Mouse (Mus musculus): ENCODE data around the gene Hhat.

Hhat gene

DNA sequence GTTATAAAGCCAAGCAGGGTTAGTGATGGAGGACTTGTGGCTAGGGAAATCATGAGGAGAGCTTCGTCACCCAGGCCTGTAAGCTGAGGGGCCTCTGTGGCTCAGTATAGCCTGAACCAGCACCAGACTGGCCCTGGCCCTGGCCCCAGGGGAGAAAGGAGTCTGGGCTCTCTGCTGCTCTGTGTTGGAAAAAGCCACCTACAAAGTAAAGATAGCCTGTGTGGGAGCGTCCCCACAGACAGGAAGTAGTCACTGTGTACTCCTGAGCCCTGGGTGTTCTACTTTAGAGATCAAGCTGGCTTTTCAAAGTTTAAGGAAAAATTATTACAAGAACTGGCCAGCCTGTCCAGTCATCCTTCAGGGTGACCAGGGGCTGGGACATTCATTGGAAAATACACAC lies 273.5 kb downstream of the Hhat start:
- DNase-seq (ENCODE audit: extremely low spot score) = no peak

DNA sequence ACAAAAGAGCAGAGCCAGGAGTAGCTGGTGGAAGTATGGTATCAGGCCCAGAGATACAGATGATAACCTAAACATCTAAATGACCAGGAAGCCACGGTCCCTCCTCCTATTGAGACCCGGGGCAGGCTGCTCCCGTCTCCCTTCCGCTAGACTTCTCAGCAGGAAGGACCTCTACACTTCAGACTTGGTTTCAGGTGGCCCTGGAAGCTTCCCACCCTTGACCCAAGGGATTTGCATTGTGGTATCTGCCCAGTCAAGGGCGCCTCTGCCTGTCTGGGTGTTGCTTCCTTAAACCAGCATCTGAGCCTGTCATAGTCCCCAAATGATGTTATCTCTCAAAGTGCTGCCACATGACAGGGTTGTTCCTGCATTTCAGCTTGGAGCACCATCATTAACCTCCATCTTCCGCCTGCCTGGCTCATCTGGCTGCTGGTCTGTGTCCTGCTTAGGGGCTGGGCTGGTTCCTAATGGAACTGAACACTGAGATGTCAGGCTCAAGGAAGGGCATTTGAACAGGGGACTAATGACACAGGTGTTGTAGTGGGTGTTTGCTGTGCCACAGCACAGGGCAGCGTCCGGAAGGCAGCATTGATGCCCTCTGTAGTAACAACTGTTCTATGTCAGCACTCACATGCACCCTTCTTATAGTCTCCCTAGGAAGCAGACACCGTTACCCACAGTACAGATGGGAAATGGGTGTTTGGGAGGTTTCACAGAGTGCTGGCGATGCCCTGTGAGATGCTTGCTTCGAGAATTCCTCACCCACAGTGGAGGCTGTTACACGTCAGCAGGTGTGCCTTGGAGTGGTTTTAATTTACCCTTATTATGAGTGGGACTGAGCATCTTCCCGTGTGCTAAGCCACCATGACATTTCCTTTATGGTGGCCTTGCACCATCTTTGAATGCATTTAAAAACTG lies 280.9 kb downstream of the Hhat start:
- no peak for DNase-seq (ENCODE audit: extremely low spot score)

DNA sequence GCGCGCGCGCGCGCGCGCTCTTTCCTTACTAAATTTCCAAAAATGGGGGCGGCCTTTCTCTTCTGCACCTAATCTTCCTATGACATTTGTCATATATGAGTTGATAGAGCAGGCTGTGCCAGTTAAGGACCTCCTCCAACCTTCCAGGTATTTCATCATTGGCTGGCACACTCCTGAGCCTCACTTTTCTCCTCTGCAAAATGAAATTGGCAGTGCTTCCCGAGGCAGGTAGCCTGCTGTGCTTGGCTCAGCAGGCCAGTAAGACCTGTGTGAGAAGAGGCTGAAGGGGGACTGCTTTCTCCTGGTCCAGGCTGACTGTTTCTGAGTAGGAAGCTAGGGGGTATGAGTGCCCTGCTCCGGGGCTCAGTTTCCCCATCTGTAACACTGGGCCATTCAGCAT lies 283.5 kb downstream of the Hhat start:
- no peak for DNase-seq (ENCODE audit: extremely low spot score)

DNA sequence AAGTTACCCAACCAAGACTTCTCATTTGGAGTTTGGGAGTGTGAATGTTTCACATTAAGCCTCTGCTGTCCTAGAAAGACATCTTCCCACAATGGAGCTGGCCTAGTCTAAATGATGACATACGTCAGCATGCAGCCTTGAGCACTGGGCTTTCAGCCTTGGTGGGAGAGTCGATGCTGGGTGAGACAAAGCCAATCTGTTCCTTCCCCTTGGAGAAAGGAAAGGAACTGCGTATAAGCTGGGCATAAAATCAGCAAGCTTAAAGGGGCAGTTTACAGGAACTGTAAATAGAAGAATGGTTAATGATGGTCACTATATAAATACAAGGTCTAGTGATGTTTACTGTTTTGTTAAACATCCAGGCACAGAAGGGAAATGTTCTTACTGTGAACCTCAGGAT lies 286.0 kb downstream of the Hhat start:
- no peak for DNase-seq (ENCODE audit: extremely low spot score)

DNA sequence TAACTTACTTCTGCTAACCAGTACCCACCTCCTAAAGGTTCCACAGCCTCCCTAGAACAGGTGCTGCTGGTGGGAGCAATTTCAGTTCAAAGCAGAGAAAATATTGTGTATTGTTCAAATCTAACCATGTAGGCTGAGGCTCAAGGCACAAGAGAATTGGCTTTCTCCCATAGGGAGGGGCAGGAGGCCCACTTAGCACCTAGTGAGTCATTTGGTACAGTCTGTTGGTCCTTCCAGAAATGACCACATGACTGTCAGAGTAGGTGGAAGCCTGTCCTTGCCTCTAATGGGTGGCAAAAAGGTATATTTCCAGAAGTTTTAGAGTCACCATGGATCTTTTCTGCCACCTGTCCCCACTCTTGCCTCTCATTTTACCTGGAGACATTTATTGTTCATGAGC lies 289.6 kb downstream of the Hhat start:
- no peak for DNase-seq (ENCODE audit: extremely low spot score)

DNA sequence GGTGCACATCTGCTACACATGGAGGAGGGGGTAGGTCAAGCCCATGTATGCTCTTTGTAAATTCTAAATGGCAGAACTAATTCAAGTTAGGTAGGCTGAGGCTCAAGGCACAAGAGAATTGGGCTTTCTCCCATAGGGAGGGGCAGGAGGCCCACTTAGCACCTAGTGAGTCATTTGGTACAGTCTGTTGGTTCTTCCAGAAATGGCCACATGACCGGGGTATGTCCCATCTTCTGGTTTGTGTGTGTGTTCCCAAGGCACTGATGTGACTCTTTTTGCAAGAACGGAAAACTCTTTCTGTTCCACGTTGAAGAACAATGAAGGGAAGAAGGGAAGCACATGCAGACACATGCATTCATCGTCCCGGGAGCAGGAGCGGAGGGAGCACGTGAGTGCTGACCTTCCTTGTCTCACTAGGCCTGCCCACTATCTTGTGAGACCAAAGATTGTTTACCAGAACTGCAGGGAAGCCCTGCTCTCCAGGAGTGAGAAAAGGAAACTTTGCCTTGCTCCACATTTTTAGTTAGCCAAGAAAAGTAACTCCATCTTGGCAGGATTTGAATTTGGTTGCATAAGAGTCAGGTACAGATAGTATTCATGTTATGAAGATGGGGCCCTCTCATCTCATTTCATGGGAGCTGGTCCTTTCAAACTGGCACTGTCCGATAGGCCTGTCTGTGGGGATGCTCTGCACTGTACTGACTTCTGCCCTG lies 290.8 kb downstream of the Hhat start:
- no peak for DNase-seq (ENCODE audit: extremely low spot score)

DNA sequence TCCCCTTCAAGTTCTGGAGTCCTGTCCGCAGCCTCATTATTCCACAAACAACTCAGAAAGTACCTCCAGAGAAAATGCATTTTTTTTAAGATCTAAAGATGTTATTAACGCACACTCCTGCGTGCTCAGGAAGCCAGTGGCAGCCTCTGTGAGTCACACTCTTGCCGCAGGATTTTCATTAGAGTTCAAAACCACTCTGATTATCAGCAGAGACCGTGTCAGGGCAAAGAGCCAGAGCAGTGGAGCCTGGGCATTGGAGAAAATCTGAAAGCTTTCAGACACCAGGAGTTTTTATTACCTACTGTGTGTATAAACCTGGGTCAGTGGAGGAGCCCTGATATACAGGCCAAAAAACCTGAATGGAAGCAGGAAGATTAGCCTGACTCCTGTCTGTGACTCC lies 292.8 kb downstream of the Hhat start:
- no peak for DNase-seq (ENCODE audit: extremely low spot score)

DNA sequence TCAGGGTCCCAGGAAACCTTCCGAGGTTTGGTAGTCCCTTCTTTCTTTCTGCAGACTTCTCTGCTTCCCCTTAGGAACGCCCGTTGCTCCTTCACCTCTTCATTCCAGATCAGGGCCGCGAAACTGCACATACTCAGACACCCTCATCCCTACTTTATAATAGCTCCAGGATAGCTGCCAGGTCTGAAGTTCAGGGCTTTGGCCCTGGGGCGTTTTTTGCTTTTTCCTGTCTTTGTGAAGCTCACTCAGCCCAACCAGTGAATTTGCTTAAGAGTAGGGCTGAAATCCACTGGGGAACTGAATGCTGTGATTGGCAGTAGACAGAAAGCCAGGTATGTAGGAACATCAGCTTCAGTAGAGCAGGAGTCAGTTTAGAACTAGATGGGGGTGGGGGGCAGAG lies 293.5 kb downstream of the Hhat start:
- DNase-seq (ENCODE audit: extremely low spot score) = no peak

DNA sequence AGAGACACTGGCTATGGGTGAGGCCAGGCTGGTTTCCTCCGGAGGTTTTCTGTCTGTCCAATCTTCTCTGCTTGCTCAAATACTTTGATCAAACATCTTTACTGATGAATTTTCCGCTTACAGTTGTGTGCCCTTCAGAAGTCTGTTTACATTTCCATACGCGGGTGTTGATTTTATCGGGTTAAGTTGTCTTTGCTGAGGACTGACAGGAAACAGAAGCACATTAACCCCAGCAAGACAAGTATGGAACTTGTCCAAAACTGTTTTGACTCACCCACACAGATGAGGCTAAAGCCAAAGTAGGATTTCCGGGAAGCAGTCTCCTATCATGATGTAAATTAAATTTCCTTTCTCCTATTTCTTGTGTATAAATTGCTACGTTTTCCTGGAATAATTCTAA lies 294.3 kb downstream of the Hhat start:
- no peak for DNase-seq (ENCODE audit: extremely low spot score)

DNA sequence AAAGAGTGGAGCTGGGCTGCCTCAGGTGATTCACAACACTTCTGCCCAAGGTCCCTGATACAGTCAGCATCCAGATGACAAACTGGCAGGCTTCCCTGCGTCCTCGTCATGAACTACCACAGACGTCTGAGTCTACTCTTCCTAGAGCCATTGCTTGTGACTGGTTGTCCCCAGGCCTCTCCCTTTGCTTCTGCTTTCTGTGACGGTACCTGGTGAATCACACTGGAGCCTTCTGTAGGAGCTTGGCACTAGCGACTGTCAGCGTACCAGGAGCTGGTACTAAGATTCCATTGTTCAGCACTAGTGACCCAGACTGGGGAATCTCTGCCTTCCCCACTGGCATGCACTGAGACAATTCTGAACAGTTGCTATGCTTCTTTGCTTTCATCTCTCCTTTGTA lies 297.9 kb downstream of the Hhat start:
- no peak for DNase-seq (ENCODE audit: extremely low spot score)

DNA sequence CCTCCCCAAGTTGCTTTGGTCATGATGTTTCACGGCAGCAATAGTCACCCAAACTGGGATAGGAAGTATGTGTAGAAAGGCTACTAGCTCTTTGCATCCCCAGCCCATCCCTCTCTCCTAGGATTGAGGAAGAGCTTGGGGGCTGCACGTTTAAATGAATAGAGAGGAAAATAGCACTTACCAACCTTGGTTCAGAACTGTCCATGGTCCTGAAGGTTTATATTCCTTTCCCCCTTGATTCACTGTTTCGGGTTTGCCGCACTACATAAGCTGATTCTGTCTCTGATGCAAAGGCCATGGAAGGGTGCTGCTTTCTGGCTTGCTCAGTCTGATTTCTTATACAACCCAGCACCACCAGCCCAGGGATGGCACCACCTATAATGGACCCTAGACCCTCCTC lies 298.7 kb downstream of the Hhat start:
- peak; percentile 19 for DNase-seq (ENCODE audit: extremely low spot score)

DNA sequence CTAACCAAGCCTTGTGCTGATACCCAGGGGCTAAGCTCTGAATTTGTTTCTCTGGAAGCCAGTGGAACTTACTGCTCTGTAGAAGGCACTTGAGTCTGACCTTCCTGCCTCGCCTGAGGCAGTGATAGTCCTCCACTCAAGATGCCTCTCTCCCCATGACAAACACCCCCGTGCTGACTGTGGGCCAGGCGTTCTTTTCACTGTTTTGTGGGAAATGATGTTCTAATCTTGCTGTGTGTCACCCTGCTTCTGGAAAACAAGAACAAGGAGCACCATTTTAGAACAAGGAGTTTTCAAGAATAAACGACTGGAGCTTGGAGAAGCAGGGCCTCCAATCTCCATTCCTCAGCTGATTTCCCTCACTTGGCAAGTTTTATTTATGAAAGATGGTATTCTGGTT lies 307.3 kb downstream of the Hhat start:
- DNase-seq (ENCODE audit: extremely low spot score) = no peak

DNA sequence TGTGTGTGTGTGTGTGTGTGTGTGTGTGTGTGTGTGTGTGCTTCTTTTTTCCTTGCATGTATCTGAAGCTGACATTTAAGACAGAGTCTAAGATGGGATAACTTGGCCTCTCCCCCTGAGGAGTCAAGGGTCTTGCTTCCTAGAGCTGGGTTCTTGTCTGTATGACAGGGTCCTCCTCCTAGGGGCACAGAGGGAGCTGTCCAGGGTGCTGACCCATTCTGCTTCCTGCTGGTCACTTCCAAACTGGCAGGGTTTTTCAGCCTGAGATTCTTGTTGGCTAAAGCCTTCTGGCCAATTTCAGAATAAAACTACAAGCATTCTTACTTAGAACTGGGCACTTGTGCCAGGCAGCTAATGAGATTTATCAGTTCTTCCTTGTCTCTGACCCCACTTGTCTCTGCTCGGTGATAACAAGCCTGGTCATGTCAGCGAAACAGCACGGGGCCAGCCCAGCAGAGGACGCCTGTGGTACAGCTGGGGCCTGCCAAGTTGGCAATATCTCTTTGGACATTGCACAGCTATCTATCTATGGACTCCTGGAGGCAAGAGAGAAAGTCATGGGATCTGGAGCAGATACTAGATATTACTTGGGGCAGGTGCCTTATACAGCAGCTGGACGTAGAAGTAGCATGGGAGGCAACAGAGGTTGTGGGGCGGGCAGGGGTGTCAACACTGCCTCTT lies 313.4 kb downstream of the Hhat start:
- DNase-seq (ENCODE audit: extremely low spot score) = peak; percentile 61

DNA sequence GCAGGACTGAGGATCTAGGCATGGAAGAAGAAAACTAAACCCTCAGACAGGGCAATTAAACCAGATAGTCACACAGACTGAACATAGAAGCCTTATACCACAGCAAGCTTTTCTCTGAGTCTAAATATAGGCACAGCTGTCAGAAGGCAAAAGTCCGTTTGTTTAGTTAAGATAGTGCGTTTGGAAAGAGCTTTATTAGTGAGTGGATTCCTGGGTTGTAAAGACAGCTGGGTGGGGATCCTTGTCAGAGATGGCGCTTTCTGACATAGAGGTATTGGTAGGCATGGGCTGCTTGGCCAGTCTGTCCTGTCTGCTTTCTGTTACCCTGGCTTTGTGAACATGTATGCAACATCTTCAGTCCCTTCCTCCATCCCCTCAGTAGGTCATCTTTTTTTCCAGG lies 314.0 kb downstream of the Hhat start:
- no peak for DNase-seq (ENCODE audit: extremely low spot score)

DNA sequence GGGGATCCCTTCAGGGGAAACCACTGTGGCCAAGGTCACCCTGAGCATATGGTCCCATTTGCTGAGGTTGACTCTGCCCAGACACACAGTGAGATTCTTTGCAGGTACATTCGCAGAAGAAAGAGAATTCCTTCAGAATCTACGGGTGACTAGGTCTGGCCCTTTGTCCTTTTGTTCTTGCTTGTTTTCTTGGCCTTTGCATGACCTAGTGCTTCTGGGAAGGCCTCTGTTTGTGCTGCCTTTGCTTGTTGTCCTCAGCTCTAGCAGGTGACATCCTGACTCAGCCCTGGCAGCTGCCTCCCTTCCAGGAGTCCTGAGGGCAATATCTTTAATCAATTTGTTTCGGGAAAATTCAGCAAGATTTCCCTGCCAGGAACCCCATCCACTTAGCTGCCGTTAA lies 316.0 kb downstream of the Hhat start:
- DNase-seq (ENCODE audit: extremely low spot score) = no peak

DNA sequence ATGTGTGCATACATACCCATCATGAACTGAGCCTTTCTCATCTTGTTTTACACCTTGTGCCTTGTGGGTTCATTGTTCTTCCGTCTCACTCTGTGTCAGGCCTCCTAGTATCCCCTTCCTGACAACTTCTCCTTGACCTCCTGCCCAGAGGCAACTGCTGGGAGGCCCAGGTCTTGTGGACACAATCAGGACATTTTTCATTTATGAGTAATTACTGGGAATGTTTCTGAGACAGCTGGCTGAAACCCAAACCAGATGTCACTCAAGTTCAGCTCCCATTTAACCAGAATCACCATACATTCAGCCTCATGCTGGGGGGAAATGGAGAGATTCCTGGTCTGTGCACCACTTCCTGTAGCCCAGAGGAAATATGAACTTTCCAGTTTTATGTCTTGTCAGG lies 316.5 kb downstream of the Hhat start:
- DNase-seq (ENCODE audit: extremely low spot score) = no peak

DNA sequence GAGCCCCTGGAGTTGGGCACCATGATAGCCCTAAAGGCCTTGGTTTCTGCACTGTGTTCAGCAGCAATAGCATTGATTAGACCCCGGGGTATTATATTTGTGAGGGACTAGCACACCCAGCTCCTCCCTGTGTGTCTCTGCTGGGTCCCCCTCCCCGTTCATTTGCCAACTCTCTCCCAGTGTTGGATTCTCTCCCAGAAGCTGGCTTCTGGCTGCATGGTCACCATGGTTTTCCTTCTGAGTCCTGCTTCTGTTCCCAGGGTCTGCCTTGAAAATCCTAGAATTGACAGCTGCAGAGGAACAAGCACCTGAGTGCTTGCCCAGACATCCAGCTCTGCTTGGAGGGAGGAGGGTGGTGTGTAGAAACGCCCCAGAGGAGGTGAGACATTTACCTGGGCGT lies 319.3 kb downstream of the Hhat start:
- no peak for DNase-seq (ENCODE audit: extremely low spot score)

DNA sequence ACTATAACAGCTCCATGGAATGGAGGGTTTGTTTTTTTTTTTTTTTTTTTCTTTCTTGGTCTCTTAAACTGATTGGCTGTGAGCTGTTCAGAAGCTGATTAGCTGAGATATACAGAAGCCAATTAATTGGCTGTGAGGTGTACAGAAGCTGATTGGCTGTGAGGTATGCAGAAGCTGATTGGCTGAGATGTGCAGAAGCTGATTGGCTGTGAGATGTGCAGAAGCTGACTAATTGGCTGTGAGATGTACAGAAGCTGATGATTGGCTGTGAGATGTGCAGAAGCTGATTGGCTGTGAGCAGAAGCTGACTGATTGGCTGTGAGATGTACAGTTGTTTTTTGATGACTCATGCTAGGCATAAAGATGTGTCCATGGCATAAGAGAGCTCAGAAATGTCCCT lies 320.6 kb downstream of the Hhat start:
- no peak for DNase-seq (ENCODE audit: extremely low spot score)

DNA sequence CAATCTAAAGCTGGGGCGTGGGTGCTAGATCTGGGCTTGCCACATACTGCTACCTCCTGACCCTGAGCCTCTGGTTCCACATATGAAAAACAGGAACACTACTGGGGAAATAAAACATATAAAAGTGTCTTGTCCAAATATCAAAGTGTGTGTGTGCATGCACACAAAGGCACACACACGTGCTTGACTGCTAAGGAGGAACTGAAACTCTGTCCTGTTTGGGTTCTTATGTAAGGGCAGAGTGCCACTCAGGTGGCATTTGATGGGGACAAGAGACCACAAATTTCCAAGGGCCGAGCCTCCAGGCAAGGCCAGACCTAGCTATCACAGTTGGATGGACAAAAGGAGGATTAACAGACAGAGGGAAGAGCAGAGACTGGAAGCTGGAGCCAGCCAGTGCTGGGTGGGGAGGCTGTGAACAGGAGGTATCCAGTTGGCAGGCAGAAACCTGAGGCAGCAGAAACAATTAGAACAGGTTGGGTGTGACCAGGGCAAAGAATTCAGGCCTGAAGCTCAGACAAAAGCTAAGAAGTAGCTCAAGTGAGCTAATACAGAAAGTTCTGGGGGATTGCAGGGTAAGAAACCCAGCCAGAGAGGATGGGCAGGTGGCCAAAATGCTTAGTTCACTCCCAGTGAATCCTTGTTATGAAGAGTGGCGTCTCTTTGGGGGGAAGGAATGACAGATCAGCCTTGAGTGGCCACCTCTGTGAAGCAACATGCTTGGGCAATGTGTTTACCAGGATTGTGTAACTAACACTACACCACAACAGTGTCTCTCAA lies 321.3 kb downstream of the Hhat start:
- no peak for DNase-seq (ENCODE audit: extremely low spot score)

DNA sequence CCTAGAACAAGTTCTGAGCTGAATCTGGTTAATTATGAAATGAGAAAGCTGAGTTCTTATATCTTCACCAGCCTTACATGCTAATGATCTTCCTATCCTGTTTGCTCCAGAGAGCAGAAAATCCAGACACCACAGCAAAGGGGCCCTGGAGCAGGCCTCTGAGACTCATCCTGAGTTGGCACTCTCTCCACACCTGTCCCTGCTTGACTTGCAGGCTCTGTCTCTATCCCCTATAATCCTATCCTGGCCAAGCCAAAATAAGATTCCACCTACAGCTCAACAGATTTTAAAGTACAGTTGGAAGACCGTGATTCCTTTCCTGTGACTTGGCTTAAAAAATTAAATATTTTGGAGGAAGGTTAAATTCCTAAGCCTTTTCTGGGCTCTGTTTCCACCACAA lies 322.5 kb downstream of the Hhat start:
- DNase-seq (ENCODE audit: extremely low spot score) = no peak

DNA sequence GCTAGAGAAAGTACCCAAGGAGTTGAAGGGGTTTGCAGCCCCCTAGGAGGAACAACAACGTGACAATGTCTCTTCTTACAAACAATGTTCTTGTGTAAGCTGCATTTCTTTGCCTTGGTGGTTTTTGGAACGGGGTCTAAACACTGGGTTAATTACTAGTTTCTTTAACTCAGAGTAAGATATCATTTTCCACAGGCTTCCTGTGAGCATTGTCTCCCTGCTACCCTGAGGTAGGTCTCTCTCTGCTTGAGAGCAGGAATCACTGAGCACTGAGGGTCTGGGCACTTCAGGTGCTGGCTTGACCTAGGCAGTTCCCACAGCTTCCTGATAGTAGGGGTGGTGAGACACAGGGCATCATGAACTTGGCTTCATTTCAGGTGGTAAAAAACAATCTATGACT lies 323.4 kb downstream of the Hhat start:
- no peak for DNase-seq (ENCODE audit: extremely low spot score)

Measured in embryo, embryonic 9.5 days (tissue).